Mouse (Mus musculus) limb, embryonic 15.5 days (tissue): Measurements from ENCODE around the gene Ccr6. TPM values are rescaled to one million over a fixed set of nuclear protein-coding genes. Genes with fewer than 3 reads are reported as not detected.

ENCODE experiments used
- ATAC-seq: fragments of 200-750 bp; cut with Nextera tagmentation; 2 replicates; pipeline ENCODE4 v1.8.0; 2017; ENCODE audit warnings: low read depth, moderate TSS enrichment; ENCODE audit not compliant: insufficient number of reproducible peaks, low FRiP score, low TSS enrichment
- H3K27ac ChIP-seq: fragments of 300-500 bp; sonication (generic); 2 replicates; pipeline ENCODE4 v1.5.1; 2015; ENCODE audit warnings: moderate library complexity, mild to moderate bottlenecking, inconsistent platforms
- H3K27me3 ChIP-seq: fragments of 300-500 bp; sonication (generic); 2 replicates; pipeline ENCODE4 v1.6.1; 2015; ENCODE audit warnings: inconsistent platforms
- H3K36me3 ChIP-seq: fragments of 300-500 bp; sonication (generic); 2 replicates; pipeline ENCODE4 v1.6.1; 2015; ENCODE audit warnings: inconsistent platforms
- H3K4me1 ChIP-seq: fragments of 300-500 bp; sonication (generic); 2 replicates; pipeline ENCODE4 v1.6.1; 2015; ENCODE audit warnings: inconsistent platforms
- H3K4me2 ChIP-seq: fragments of 300-500 bp; sonication (generic); 2 replicates; pipeline ENCODE4 v1.6.1; 2015; ENCODE audit warnings: mild to moderate bottlenecking, inconsistent platforms
- H3K4me3 ChIP-seq: fragments of 300-500 bp; sonication (generic); 2 replicates; pipeline ENCODE4 v1.5.1; 2015; ENCODE audit warnings: mild to moderate bottlenecking, inconsistent platforms
- H3K9ac ChIP-seq: fragments of 300-500 bp; sonication (generic); 2 replicates; pipeline ENCODE4 v1.6.1; 2015; ENCODE audit warnings: inconsistent platforms
- H3K9me3 ChIP-seq: fragments of 300-500 bp; sonication (generic); 2 replicates; pipeline ENCODE4 v1.6.1; 2016; ENCODE audit warnings: inconsistent platforms
- WGBS: fragments of 180-500 bp; shearing (Covaris S2); methylation state at CpG from one replicate; pipeline ENCODE4 v1.1.7; 2015; 5-methylcytosine and 5-hydroxymethylcytosine counted together
- polyA plus RNA-seq: library from polyadenylated mRNA; unstranded; fragments of >200 nt; fragmentation: Nextera tagmentation; extraction: Ambion mirVana; gene quantifications from 2 replicates; pipeline ENCODE4 v1.2.1, GENCODE M21; 2015

The Ccr6 gene
- polyA plus RNA-seq, 1 experiment from 2014 or later = not detected

DNA sequence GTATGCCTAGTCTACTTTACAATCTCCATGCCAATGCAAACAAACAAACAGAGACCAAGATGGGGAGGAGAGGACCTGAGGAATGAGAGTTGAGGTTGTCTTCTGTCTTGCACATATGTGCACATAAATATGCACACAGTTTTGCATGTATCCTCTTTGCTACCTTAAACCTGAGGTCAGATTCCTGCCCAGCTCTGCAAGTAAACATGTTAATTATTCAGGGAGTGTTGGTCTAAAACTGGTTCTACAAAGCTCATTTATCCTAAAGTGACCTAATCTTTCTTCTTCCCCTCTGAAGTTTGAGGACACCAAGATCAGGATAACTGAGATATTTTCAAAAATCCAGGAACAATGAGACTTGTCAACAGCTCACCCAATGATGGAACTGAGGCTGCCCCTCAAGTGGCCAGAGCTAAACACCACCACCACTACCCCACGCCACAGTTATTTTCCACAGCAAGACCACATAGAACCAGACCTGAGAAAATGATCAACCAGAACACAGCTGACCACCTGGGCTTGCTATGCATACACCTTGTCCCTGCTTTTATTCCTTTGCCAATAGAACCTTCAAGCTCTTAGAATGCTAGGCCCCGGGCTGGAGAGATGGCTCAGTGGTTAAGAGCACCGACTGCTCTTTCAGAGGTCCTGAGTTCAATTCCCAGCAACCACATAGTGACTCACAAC, 54.3 kb downstream of the Ccr6 start:
- 93% methylated on average over 3 of the region's 3 CpGs for WGBS
- no peak for ATAC-seq

DNA sequence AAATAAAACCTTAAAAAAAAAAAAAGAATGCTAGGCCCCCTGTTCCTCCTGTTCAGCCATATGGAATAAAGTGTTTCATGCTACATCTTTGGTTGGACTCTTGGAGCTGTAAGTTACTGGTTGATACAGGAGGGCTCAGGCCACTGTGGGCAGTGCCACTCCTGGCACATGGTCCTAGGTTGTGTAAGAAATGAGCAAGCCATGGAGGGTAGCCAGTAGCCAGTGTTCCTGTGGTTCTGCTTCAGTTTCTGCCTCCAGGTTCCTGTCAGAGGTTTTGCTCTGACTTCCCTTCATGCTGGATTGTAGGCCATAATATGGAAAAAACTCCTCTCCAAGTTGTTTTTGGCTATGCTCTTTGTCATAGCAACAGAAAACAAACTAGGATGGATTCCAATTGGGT, 54.9 kb downstream of the Ccr6 start:
- no peak overlapping the region for H3K4me2 ChIP-seq
- no peak for ATAC-seq
- peaks cover 19% of the 10 kb centered on the region; the same call in 1 of the 2 replicates for H3K36me3 ChIP-seq
- H3K27ac ChIP-seq = no peak overlapping the region
- H3K9ac ChIP-seq = no peak overlapping the region
- no peaks in the 10 kb centered on the region for H3K9me3 ChIP-seq
- no peaks in the 10 kb centered on the region for H3K4me1 ChIP-seq
- no peak overlapping the region for H3K4me3 ChIP-seq
- H3K27me3 ChIP-seq = no peaks in the 10 kb centered on the region

More for the DNA sequence above, 54.3 kb downstream of the Ccr6 start:
- no peaks in the 10 kb centered on the region for H3K9me3 ChIP-seq
- H3K36me3 ChIP-seq = peaks cover 19% of the 10 kb centered on the region; the same call in 1 of the 2 replicates
- no peak overlapping the region for H3K27ac ChIP-seq
- H3K27me3 ChIP-seq = no peaks in the 10 kb centered on the region
- H3K9ac ChIP-seq = no peak overlapping the region
- H3K4me2 ChIP-seq = no peak overlapping the region
- H3K4me1 ChIP-seq = peaks cover under 1% of the 10 kb centered on the region; the same call in 1 of the 2 replicates
- no peak overlapping the region for H3K4me3 ChIP-seq

DNA sequence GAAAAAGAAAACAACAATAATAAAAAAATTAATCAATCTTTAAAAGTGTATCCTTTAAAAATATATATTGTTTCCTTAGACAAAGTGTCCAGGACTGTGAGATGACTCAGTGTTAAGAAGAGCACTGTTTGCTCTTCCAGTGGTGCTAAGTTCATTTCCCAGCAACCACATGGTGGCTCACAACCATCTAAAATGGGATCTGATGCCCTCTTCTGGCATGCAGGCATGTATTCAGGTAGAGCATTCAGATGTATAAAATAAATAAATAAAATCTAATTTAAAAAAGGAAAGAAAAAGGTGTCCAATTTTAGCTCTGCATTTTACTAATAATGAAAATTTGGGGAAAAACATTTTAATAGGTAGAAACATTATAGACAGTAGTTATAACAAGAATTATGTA, 60.0 kb downstream of the Ccr6 start:
- Histone ChIP-seq H3K4me3 (no peak overlapping the region), H3K4me1 (no peaks in the 10 kb centered on the region), H3K9ac (no peak overlapping the region), H3K27ac (no peak overlapping the region), H3K27me3 (no peaks in the 10 kb centered on the region), H3K4me2 (no peak overlapping the region), H3K36me3 (0 out of 2 replicates have a peak, but pooled peaks cover 9% of the 10 kb centered on the region), H3K9me3 (no peaks in the 10 kb centered on the region)
- no peak for ATAC-seq

DNA sequence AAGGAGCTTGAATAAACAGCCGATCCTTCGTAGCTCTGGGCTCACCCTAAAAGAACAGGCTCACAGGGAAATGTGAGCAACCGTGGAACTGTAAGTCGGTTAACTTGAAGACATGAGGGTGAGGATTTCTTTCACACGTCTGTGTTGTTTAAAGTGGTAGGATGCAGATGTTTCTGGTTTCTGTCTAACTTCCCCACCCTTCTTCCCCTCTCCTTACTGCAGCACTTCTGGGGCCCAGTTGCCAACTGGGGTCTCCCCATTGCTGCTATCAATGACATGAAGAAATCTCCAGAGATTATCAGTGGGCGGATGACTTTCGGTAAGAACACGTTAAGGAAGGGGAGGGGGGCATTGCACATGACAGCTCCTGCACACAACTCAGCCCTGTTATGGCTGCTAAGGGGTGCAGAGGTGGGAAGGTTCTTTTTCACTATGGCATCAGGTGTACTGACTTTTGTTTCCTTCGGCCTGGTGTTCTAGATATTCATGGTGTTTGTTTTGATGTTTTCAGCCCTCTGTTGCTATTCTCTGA, 60.5 kb downstream of the Ccr6 start:
- Histone ChIP-seq H3K4me3 (no peak overlapping the region), H3K27ac (no peak overlapping the region), H3K4me1 (no peaks in the 10 kb centered on the region), H3K36me3 (0 out of 2 replicates have a peak, but pooled peaks cover 7% of the 10 kb centered on the region), H3K27me3 (no peaks in the 10 kb centered on the region), H3K4me2 (no peak overlapping the region), H3K9ac (no peak overlapping the region), H3K9me3 (no peaks in the 10 kb centered on the region)
- 78% methylated on average over 9 of the region's 9 CpGs for WGBS
- no peak for ATAC-seq

DNA sequence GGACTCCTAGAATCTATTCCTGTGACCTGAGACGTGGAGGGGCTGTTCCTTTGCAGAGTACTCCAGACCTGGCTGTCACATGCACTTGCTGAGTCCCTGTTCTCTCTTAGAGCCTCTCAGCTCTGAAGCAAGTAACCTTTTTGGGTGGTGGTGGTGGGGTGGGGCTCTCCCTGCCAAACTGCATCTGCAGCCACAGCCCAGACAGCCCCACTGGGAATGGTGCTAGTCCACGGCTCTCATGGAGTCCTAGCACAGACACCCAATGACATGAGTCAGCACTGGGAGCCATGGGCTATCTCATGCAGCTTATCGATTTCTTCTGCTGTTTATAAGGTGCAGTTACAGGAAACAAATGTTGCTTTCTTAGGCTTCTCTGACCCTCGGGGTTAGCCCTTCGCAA, 61.9 kb downstream of the Ccr6 start:
- H3K4me1 ChIP-seq = no peaks in the 10 kb centered on the region
- H3K36me3 ChIP-seq = 0 out of 2 replicates have a peak, but pooled peaks cover 7% of the 10 kb centered on the region
- no peak for ATAC-seq
- H3K9me3 ChIP-seq = no peaks in the 10 kb centered on the region
- H3K27ac ChIP-seq = no peak overlapping the region
- 80% methylated on average over 5 of the region's 5 CpGs for WGBS
- no peaks in the 10 kb centered on the region for H3K27me3 ChIP-seq
- H3K4me2 ChIP-seq = no peak overlapping the region
- H3K9ac ChIP-seq = no peak overlapping the region
- no peak overlapping the region for H3K4me3 ChIP-seq

DNA sequence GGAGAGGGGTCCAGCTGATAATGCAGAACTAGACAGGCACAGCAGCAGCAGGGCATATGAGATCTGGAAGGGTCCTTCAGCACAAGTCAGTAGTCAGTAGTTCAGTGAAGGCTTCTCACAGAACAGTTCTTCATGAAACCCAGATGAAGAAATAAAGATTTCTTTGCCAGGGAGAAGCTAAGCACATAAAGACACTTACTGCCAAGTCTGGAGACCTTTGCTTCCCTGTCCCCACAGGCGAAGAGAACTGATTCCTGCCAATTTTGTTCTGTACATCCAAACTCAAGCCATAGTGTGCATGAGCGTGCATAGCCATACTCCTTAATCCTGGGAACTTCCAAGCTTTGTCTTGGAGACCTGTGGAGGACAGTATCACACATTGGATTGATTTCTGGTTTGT, 62.4 kb downstream of the Ccr6 start:
- Histone ChIP-seq H3K27ac (no peak overlapping the region), H3K9ac (no peak overlapping the region), H3K27me3 (no peaks in the 10 kb centered on the region), H3K4me1 (no peaks in the 10 kb centered on the region), H3K4me3 (no peak overlapping the region), H3K4me2 (no peak overlapping the region), H3K9me3 (no peaks in the 10 kb centered on the region), H3K36me3 (0 out of 2 replicates have a peak, but pooled peaks cover 6% of the 10 kb centered on the region)
- no peak for ATAC-seq
- 87% methylated on average over 2 of the region's 2 CpGs for WGBS

DNA sequence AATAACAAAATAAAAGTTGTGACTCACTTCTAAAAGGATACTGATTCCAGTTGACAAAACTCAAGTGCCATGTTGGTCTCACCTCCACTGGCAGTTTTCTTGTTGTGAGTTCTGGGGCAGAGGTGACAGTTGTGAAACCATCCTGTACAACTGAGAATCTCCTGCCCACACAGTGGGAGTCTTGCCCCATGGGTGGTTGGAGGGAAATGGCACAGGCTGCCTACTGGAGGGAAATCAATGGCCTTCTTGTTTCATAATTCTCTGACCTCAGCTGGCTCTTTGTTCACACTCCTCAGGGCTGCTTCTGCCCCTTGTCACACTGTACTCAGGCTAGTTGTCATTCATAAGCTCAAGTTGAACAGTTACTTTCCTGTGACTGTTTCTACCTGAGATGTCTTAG, 63.7 kb downstream of the Ccr6 start:
- Histone ChIP-seq H3K4me3 (no peak overlapping the region), H3K36me3 (0 out of 2 replicates have a peak, but pooled peaks cover 4% of the 10 kb centered on the region), H3K4me2 (no peak overlapping the region), H3K27me3 (no peaks in the 10 kb centered on the region), H3K27ac (no peak overlapping the region), H3K4me1 (no peaks in the 10 kb centered on the region), H3K9me3 (no peaks in the 10 kb centered on the region), H3K9ac (no peak overlapping the region)
- ATAC-seq = no peak

DNA sequence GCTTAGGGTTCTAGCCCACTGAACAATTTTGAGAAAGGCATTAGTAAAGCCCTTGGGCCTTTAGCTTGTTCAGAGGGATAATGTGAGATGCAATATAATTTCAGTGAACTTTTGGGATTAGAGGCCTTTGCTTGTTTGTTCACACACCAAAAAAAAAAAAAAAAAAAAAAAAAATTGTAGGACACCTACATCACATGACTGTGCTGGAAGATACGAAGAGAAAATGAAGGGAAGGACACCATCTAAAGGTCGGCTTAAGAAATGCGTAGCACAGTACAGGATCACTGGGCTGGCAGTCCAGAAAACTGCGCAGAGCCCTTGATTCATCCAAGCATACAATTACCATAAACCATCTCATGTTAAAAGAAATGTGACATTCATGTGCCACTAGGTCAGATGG, 65.7 kb downstream of the Ccr6 start:
- no peaks in the 10 kb centered on the region for H3K9me3 ChIP-seq
- no peaks in the 10 kb centered on the region for H3K27me3 ChIP-seq
- H3K4me3 ChIP-seq = no peak overlapping the region
- 76% methylated on average over 4 of the region's 4 CpGs for WGBS
- no peaks in the 10 kb centered on the region for H3K36me3 ChIP-seq
- H3K27ac ChIP-seq = no peak overlapping the region
- no peak overlapping the region for H3K4me2 ChIP-seq
- H3K9ac ChIP-seq = no peak overlapping the region
- no peaks in the 10 kb centered on the region for H3K4me1 ChIP-seq
- ATAC-seq = no peak

DNA sequence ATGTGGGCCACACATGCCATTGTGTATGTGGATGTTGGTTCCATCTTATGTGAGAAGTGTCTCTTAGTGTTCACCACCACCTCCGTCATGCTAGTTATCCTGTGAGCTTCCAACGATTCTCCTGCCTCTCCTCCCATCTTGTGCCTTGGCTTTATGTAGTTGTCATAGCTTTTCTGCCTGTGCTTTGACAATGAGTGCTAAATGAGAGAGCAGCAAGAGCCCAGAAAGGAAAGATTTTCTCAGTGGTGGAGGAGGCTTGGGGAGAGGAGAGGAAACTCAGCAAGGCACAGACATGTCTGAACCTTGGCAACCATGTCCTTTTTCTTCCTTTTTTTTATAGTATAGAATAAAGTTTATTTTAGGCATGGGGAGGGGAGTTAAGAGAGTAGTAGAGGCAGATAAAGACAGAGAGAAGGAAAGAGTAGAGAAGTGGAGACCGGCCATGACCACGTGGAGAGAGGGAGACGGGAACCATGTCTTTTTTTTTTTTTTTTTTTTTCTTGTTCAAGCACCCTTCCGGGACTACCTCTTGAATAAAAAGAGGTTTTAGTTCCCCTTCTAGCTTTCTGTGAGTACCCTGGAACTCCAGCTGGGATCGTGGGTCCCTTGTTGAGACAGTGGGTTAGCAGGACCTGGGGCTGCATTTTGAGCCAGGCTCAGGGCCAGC, 67.1 kb downstream of the Ccr6 start:
- H3K36me3 ChIP-seq = no peaks in the 10 kb centered on the region
- no peak overlapping the region for H3K4me3 ChIP-seq
- H3K9me3 ChIP-seq = no peaks in the 10 kb centered on the region
- no peak overlapping the region for H3K9ac ChIP-seq
- H3K4me1 ChIP-seq = no peaks in the 10 kb centered on the region
- WGBS = 72% methylated on average over 7 of the region's 7 CpGs
- H3K27me3 ChIP-seq = no peaks in the 10 kb centered on the region
- no peak for ATAC-seq
- H3K27ac ChIP-seq = no peak overlapping the region
- H3K4me2 ChIP-seq = no peak overlapping the region

DNA sequence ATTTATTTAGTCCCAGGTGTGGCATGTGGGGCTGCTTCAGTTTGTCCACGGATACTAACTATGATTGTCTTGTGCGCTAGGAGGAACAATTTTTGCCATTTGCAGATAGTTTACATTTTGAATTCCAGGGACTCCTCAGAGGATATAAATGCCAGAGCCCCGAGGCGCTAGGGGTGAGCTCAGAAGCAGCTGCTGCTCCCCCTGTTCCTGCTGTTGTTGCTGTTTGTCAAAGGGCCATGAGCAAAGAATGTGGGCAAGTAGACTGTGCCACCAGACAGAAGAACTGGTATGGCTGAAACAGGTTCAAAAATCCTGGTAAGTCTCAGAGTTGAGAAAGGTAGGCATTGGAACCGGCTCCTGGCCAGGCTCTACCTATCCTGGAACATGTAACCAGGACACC, 67.8 kb downstream of the Ccr6 start:
- no peak overlapping the region for H3K4me2 ChIP-seq
- H3K27me3 ChIP-seq = no peaks in the 10 kb centered on the region
- no peaks in the 10 kb centered on the region for H3K36me3 ChIP-seq
- H3K9me3 ChIP-seq = no peaks in the 10 kb centered on the region
- H3K4me1 ChIP-seq = no peaks in the 10 kb centered on the region
- H3K9ac ChIP-seq = no peak overlapping the region
- no peak overlapping the region for H3K4me3 ChIP-seq
- 58% methylated on average over 5 of the region's 5 CpGs for WGBS
- H3K27ac ChIP-seq = no peak overlapping the region
- ATAC-seq = no peak

DNA sequence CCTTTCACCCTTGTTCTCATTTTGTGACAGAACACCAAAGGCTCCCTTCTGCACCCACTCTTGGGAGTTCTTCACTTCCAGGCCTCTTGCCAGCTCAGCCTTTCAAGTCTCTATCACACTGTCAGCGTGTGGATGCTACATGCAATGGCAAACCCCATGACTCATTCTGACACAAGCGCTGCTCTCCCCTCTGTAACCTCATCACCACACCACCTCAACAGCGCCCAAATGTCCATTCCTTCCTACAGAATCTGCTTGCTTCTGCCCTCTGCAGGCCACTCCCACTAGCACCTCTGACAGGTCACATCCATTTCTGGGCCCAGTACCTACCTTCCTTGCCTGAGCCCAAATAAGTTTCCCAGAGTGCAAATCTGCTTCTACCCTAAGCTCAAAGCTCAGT, 70.0 kb downstream of the Ccr6 start:
- Histone ChIP-seq H3K4me2 (no peak overlapping the region), H3K4me3 (no peak overlapping the region), H3K27me3 (no peaks in the 10 kb centered on the region), H3K4me1 (no peaks in the 10 kb centered on the region), H3K36me3 (no peaks in the 10 kb centered on the region), H3K9ac (no peak overlapping the region), H3K9me3 (no peaks in the 10 kb centered on the region), H3K27ac (no peak overlapping the region)
- WGBS = 35% methylated on average over 3 of the region's 3 CpGs
- ATAC-seq = no peak
